Mouse (Mus musculus) C2C12 (cell line): ENCODE measurements around the gene Gm6034.
"Not testable (repeated sequence)": the region's sequence is repeated elsewhere in the genome, so short reads cannot be mapped to it uniquely, and the experiment has no call there.

Experiments used
- CTCF ChIP-seq: IDR thresholded peaks from one replicate; pipeline ENCODE4 v1.5.1; 2011; ENCODE audit not compliant: control insufficient read depth, insufficient read depth, insufficient read length
- MAX ChIP-seq: IDR thresholded peaks from one replicate; pipeline ENCODE4 v1.6.1; 2011; ENCODE audit warnings: mild to moderate bottlenecking, control low read depth

DNA sequence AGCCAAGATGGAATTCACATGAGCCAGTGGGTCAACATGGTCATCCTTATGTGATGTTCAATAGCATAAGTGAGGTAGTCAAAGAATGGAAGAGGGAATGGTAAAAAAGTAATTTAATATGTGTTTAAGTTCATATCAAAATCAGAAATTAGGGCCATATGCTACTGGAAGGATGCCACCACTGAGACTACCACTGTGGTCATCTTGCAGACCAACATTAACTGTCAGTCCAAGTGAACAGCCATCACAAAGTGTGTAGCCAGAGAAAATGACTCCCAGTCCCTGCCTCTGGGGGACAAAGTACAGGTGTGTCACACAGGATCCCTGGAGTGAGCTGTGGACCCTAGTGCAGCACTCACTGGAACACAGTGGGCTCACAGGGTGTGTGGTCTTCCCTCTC is 39.1 kb downstream of the Gm6034 start:
- TF ChIP-seq CTCF, MAX: not testable (repeated sequence)
